Mouse (Mus musculus) stomach, embryonic 16.5 days (tissue): ENCODE measurements around the gene Pimreg. TPM values are rescaled to one million over a fixed set of nuclear protein-coding genes. Genes with fewer than 3 reads are reported as not detected.

ENCODE experiments used
- ATAC-seq: fragments of 200-750 bp; cut with Nextera tagmentation; 2 replicates; pipeline ENCODE4 v1.8.0; 2017; ENCODE audit warnings: moderate number of reproducible peaks, moderate TSS enrichment; ENCODE audit not compliant: insufficient read depth, low FRiP score
- H3K27ac ChIP-seq: fragments of 300-500 bp; sonication (generic); 2 replicates; pipeline ENCODE4 v1.5.1; 2014; ENCODE audit warnings: low read length
- H3K27me3 ChIP-seq: fragments of 300-500 bp; sonication (generic); 2 replicates; pipeline ENCODE4 v1.6.1; 2014; ENCODE audit warnings: low read length, control low read depth, mixed read lengths; ENCODE audit not compliant: control insufficient read depth, insufficient read depth
- H3K36me3 ChIP-seq: fragments of 300-500 bp; sonication (generic); 2 replicates; pipeline ENCODE4 v1.6.1; 2014; ENCODE audit warnings: low read length; ENCODE audit not compliant: control insufficient read depth, insufficient read depth
- H3K4me1 ChIP-seq: fragments of 300-500 bp; sonication (generic); 2 replicates; pipeline ENCODE4 v1.6.1; 2014; ENCODE audit warnings: low read length, control low read depth, mixed read lengths; ENCODE audit not compliant: control insufficient read depth, insufficient read depth
- H3K4me2 ChIP-seq: fragments of 300-500 bp; sonication (generic); 2 replicates; pipeline ENCODE4 v1.6.1; 2014; ENCODE audit warnings: low read depth, low read length, mixed read lengths
- H3K4me3 ChIP-seq: fragments of 300-500 bp; sonication (generic); replicated peaks from 2 replicates; pipeline ENCODE4 v1.5.1; 2014; ENCODE audit warnings: mild to moderate bottlenecking, low read length
- H3K9ac ChIP-seq: fragments of 300-500 bp; sonication (generic); 2 replicates; pipeline ENCODE4 v1.6.1; 2014; ENCODE audit warnings: low read length
- H3K9me3 ChIP-seq: fragments of 300-500 bp; sonication (generic); replicated peaks from 2 replicates; pipeline ENCODE4 v1.6.1; 2016; ENCODE audit warnings: low read length, control low read depth; ENCODE audit not compliant: control insufficient read depth
- WGBS: fragments of 180-500 bp; shearing (Covaris S2); extraction: QIAGEN DNeasy Blood & Tissue Kit; methylation state at CpG from one replicate; pipeline ENCODE4 v1.1.7; 2014; 5-methylcytosine and 5-hydroxymethylcytosine counted together
- polyA plus RNA-seq: library from polyadenylated mRNA; unstranded; fragments of >200 nt; fragmentation: Nextera tagmentation; extraction: Ambion mirVana; gene quantifications from 2 replicates; pipeline ENCODE4 v1.2.1, GENCODE M21; 2015

The Pimreg gene
- polyA plus RNA-seq, 1 experiment from 2014 or later = 76.2 TPM

DNA sequence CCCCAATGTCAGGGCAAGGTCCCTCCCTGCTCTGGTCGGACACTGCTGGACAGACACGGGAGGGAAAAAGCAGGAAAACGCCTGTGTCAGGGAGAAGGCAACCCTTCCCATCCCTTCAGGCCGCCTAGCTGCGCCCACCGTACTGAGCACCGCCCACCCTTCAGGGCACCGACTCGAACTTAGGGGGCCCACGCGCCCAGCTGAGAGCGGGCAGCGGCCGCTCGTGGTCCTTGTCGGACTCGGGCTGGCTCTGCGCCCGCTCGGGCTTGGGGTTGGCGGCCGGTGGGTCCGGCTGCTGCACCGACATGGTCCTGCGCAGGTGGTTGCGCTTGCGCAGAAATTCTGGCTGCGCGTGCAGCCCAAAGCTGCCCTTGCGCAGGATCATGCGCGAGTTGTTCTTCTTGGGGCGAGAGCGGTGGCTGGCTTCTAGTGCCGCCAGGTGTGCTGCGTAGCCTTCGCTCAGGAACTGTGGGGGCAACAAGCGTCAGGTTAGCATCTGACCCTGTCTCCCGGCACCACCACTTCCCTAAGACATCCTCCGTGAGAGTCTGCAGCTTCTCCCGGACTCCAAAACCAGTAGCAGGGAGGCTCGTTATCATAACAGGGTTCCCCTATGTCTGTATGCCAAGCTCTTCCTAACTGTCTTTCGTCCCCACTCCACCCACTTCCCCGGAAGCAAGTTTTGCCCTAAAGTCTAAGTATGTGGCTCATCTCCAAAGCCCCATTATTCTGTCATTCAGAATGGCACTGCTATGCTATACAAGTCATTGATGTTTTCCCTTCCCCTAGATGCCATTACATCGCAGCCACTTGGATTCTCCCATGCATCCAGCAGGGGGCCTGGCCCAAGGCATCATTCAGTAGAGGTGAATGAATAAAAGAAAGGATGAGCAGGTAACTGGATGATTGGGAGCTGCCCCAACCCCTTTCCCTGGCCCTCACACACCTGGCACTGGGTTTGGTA lies 9.3 kb downstream of the Pimreg start:
- ATAC-seq = peak; percentile 30; the same call in 1 of the 2 replicates
- peak overlapping the region; percentile 55 for H3K4me3 ChIP-seq
- WGBS = 3% methylated on average over 45 of the region's 45 CpGs
- H3K36me3 ChIP-seq = no peaks in the 10 kb centered on the region
- H3K9ac ChIP-seq = peak overlapping the region; percentile 74
- H3K4me2 ChIP-seq = peak overlapping the region; percentile 96
- H3K4me1 ChIP-seq = peaks cover 12% of the 10 kb centered on the region
- peaks cover 10% of the 10 kb centered on the region for H3K27me3 ChIP-seq
- no peak overlapping the region for H3K27ac ChIP-seq
- H3K9me3 ChIP-seq = no peaks in the 10 kb centered on the region

DNA sequence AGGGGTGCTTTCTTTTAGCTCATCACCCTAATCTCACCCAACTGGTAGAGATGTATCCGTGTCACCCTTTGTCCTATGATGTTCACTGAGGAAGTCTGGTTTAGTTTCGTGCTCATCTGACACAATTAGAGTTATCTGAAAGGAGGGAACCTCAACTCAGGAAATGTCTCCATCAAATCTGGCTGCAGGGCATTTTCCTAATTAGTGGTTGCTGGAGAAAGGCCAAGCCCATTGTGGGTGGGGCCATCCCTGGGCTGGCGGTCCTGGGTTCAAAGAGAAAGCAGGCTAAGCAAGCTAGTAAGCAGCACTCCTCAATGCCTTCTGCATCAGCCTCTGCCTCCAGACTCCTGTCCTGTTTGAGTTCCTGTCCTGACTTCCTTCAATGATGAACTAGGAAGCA lies 10.4 kb downstream of the Pimreg start:
- H3K4me1 ChIP-seq = peaks cover 12% of the 10 kb centered on the region
- no peak overlapping the region for H3K4me2 ChIP-seq
- peaks cover 10% of the 10 kb centered on the region for H3K27me3 ChIP-seq
- no peaks in the 10 kb centered on the region for H3K36me3 ChIP-seq
- no peaks in the 10 kb centered on the region for H3K9me3 ChIP-seq
- ATAC-seq = no peak
- H3K4me3 ChIP-seq = no peak overlapping the region
- 72% methylated on average over 3 of the region's 3 CpGs for WGBS
- no peak overlapping the region for H3K27ac ChIP-seq
- no peak overlapping the region for H3K9ac ChIP-seq

DNA sequence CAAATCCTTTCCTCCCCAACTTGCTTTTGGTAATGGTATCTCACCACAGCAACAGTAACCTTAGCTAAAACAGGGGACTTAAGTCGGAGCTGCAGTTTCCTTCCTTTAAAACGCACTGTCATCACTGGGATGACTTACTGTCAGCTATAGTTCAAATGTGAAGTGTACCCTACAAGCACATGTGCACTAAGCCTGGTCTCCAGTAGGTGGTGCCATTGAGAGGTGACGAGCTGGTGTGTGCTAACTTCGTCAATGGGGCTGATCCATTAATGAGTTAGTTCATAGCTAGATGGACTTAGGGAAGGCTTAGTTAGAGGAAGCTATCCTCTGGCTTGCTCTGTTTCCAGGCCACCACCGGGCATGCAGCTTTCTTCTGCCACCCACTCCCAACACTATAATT lies 10.8 kb downstream of the Pimreg start:
- H3K36me3 ChIP-seq = no peaks in the 10 kb centered on the region
- no peak overlapping the region for H3K4me2 ChIP-seq
- 16% methylated on average over 5 of the region's 5 CpGs for WGBS
- H3K9me3 ChIP-seq = no peaks in the 10 kb centered on the region
- H3K27ac ChIP-seq = no peak overlapping the region
- no peak overlapping the region for H3K9ac ChIP-seq
- H3K4me3 ChIP-seq = no peak overlapping the region
- peaks cover 10% of the 10 kb centered on the region for H3K27me3 ChIP-seq
- peaks cover 12% of the 10 kb centered on the region for H3K4me1 ChIP-seq
- no peak for ATAC-seq

DNA sequence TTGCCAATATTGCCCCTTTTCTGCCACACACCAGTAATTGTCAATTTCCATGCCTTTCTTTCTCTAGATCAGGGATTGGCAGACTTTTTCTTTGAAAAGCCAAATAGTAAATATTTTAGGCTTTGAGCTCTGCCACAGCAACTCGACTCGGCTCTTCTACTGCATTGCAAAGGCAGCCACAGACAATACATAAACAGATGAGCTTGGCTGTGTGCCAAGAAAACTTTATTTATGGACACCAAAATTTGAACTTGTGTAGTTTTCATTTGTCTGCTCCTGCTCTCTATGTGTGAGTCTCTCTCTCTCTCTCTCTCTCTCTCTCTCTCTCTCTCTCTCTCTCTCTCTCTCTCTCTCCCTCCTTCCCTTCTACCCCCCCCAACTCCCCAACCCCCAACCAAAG lies 13.3 kb downstream of the Pimreg start:
- no peak overlapping the region for H3K4me3 ChIP-seq
- H3K27ac ChIP-seq = no peak overlapping the region
- H3K4me2 ChIP-seq = no peak overlapping the region
- WGBS = 20% methylated on average over 2 of the region's 2 CpGs
- H3K4me1 ChIP-seq = peaks cover 12% of the 10 kb centered on the region
- H3K36me3 ChIP-seq = no peaks in the 10 kb centered on the region
- no peaks in the 10 kb centered on the region for H3K9me3 ChIP-seq
- no peak for ATAC-seq
- no peak overlapping the region for H3K9ac ChIP-seq
- peaks cover 10% of the 10 kb centered on the region for H3K27me3 ChIP-seq

DNA sequence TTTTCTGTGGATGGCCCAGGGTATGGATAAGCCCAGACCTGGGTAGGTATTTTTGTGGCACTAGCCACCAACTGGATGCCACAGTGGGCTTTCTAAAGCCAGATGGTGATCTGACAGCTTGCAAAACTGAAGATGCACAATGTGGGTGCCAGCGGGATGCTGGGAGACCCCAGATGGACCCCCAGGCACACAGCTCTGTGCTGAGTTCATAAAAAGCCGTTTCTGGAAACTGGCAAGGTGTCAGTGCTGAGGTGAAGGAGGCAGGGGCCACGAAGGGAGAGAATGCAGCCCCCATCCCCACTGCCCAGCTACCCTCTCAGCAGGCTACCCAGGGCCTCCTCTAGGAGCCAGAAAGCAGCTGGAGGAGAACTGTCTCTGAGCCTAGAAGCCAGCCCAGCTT lies 15.3 kb downstream of the Pimreg start:
- no peaks in the 10 kb centered on the region for H3K4me1 ChIP-seq
- H3K27me3 ChIP-seq = peaks cover 4% of the 10 kb centered on the region; the same call in 1 of the 2 replicates
- H3K4me3 ChIP-seq = no peak overlapping the region
- no peaks in the 10 kb centered on the region for H3K9me3 ChIP-seq
- no peak overlapping the region for H3K9ac ChIP-seq
- H3K27ac ChIP-seq = no peak overlapping the region
- H3K4me2 ChIP-seq = no peak overlapping the region
- ATAC-seq = no peak
- no peaks in the 10 kb centered on the region for H3K36me3 ChIP-seq
- WGBS = 76% methylated on average over 3 of the region's 3 CpGs

DNA sequence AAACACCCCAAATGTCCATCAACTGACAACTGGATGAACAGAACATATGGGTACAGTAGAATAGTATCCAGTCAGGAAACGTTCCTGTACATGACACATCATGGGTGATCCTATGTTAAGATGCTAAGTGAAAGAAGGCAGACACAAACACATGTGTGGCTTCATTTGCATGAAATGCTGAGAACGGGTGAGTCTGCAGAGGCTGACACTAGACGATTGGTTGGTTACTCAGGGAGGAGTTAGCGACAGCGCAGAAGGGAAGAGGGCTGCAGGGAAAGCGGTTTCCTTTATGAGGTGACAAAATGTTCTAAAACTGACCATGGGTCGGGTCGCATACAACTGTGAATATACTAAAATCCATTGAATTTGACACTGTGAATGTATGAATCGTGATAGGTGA lies 18.6 kb downstream of the Pimreg start:
- H3K9me3 ChIP-seq = peaks cover 6% of the 10 kb centered on the region; the same call in 1 of the 2 replicates
- 76% methylated on average over 9 of the region's 9 CpGs for WGBS
- no peak overlapping the region for H3K27ac ChIP-seq
- no peaks in the 10 kb centered on the region for H3K27me3 ChIP-seq
- H3K4me2 ChIP-seq = no peak overlapping the region
- H3K4me1 ChIP-seq = no peaks in the 10 kb centered on the region
- no peak overlapping the region for H3K9ac ChIP-seq
- ATAC-seq = no peak
- H3K4me3 ChIP-seq = no peak overlapping the region
- no peaks in the 10 kb centered on the region for H3K36me3 ChIP-seq

DNA sequence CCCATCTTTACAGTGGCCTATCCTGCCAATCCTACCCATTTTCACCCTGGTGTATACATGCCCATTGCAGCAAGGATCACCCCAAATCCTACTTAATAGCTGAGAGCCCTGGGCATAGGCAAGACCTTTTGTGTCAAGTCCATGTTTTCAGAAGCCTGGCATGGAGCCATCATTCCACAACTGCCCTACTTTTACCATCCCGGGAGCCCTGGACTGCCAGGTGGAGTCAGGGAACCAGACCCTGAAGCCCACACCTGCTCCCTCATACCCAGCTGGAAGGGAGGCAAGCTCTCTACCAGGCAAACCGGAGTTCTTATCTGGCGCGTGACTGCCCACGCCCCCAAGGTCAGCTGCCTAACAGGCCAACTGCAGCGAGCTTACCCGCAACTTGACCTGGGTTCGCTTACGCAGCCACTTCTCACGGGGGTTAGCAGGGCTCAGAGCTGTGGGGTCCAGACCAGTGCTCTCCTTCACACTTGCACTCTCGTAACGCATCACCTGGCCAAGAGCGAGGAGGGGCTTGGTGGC lies 19.3 kb downstream of the Pimreg start:
- H3K9me3 ChIP-seq = peaks cover 6% of the 10 kb centered on the region; the same call in 1 of the 2 replicates
- H3K4me3 ChIP-seq = no peak overlapping the region
- no peaks in the 10 kb centered on the region for H3K36me3 ChIP-seq
- no peak overlapping the region for H3K4me2 ChIP-seq
- 60% methylated on average over 13 of the region's 13 CpGs for WGBS
- H3K9ac ChIP-seq = no peak overlapping the region
- no peak overlapping the region for H3K27ac ChIP-seq
- ATAC-seq = peak; percentile 45; the same call in 1 of the 2 replicates
- no peaks in the 10 kb centered on the region for H3K27me3 ChIP-seq
- H3K4me1 ChIP-seq = no peaks in the 10 kb centered on the region

DNA sequence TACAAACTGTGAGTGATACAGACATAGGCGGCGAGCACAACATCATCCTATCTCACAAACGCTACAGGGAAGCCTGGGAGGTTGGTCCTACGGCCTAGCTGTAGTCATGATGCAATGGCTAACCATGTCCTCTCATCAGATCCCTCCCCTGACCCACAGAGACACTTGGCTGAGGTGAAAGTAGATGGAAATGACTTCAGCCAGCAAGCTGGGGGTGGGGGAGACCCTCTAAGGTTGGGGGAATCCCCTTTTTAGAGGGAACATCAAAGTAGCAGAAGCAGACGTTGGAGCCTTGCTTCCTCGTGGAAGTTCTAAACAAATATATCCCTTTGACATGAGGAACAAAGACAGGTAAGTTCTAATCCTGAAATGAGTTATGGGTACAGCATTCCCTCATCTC lies 22.6 kb downstream of the Pimreg start:
- H3K9me3 ChIP-seq = peaks cover 6% of the 10 kb centered on the region; the same call in 1 of the 2 replicates
- H3K36me3 ChIP-seq = no peaks in the 10 kb centered on the region
- H3K27me3 ChIP-seq = no peaks in the 10 kb centered on the region
- WGBS = 79% methylated on average over 6 of the region's 6 CpGs
- ATAC-seq = no peak
- H3K4me3 ChIP-seq = no peak overlapping the region
- H3K27ac ChIP-seq = no peak overlapping the region
- no peak overlapping the region for H3K4me2 ChIP-seq
- H3K9ac ChIP-seq = no peak overlapping the region
- no peaks in the 10 kb centered on the region for H3K4me1 ChIP-seq

DNA sequence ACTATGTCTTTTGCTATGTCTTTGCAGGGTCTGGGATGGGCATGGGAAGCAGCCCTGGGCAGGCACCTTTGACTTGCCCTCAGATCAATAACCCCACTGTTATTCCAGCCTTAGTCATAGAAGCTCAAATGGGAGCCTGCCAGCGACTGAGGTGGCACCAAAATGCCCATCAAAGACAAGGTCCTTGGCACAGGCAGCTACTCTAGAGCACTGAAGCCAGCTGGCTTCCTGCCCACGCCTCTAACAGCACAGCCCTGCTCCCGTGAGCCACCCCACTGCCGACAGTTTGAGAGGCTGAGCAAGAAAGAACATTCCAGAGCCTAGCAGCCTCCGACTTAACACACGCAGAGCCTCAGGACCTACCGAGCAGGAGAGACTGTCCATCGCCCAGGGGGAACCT lies 23.3 kb downstream of the Pimreg start:
- H3K4me3 ChIP-seq = no peak overlapping the region
- no peak overlapping the region for H3K27ac ChIP-seq
- no peaks in the 10 kb centered on the region for H3K27me3 ChIP-seq
- ATAC-seq = no peak
- H3K9me3 ChIP-seq = peaks cover 6% of the 10 kb centered on the region; the same call in 1 of the 2 replicates
- WGBS = 80% methylated on average over 8 of the region's 8 CpGs
- no peaks in the 10 kb centered on the region for H3K4me1 ChIP-seq
- no peak overlapping the region for H3K4me2 ChIP-seq
- no peak overlapping the region for H3K9ac ChIP-seq
- H3K36me3 ChIP-seq = no peaks in the 10 kb centered on the region
